Mouse (Mus musculus) stomach, postnatal 0 days (tissue): ENCODE measurements around the gene Trafd1.

Experiments used
- CTCF ChIP-seq: IDR thresholded peaks from 2 replicates; pipeline ENCODE4 v1.5.1; 2016; ENCODE audit warnings: antibody characterized with exemption, low read depth, mild to moderate bottlenecking, moderate library complexity
- EP300 ChIP-seq: optimal IDR thresholded peaks from 2 replicates; pipeline ENCODE3; 2016; ENCODE audit warnings: antibody characterized with exemption

DNA sequence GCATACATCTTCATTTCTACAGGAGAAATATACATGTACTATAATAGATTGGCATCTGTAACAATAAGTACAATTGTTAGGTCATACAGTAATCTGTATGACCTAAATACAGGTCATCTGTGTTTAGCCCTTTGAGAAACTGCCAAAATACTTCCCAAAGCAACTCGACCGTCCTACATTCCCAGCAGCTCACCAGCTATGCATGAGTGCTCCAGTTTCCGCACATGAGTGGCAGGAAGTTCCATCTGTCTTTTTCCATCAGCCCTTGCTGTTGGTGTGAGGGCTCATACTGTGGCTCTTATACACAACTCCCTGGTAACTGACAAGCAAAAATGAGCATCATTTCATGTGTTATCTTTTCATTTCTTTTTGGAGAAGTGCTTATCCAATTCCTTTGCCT lies 49.4 kb downstream of the Trafd1 start:
- TF ChIP-seq CTCF (no peak), EP300 (no peak)
